Mouse (Mus musculus): ENCODE measurements around the gene Il20ra. TPM values are rescaled to one million over a fixed set of nuclear protein-coding genes. Genes with fewer than 3 reads are reported as not detected.

Gene Il20ra
- polyA plus RNA-seq (2016; fragmentation: Nextera tagmentation; extraction: Ambion mirVana) = 0.06 and 0.12 TPM in 2 replicates

GRCm38 (mm10) chr10:19712421-19712836 lies at the start of gene Il20ra:
Gene Il20ra (plus strand): TSS chr10:19712570.
- DNase-seq (ENCODE audit: low spot score) = peak; percentile 55
- Histone ChIP-seq H3K4me3 (peak within 1 kb of the TSS; percentile 61), H3K27ac (replicated peaks) (peak within 1 kb of the TSS; percentile 38; the same call in 1 of the 2 replicates), H3K9me3 (replicated peaks) (no peaks in the 10 kb centered on the region), H3K4me1 (peaks cover 10% of the 10 kb centered on the region), H3K36me3 (no peaks in the 10 kb centered on the region), H3K27me3 (ENCODE audit: low read depth, poor library complexity, severe bottlenecking) (peaks cover 49% of the 10 kb centered on the region)
- WGBS = 2% methylated on average over 29 of the region's 29 CpGs

- H3K27me3 ChIP-seq (ENCODE audit: low read depth, poor library complexity, severe bottlenecking) = no peaks in the 10 kb centered on the region
- H3K36me3 ChIP-seq = no peaks in the 10 kb centered on the region
- WGBS = 88% methylated on average over 5 of the region's 5 CpGs
- H3K4me3 ChIP-seq = no peak overlapping the region
- no peaks in the 10 kb centered on the region for H3K4me1 ChIP-seq
- H3K27ac ChIP-seq (replicated peaks) = no peak overlapping the region
- no peaks in the 10 kb centered on the region for H3K9me3 ChIP-seq (replicated peaks)
- DNase-seq (ENCODE audit: low spot score) = no peak
Observed at GRCm38 (mm10) chr10:19668973-19669372, 43.4 kb upstream of the Il20ra start.

GRCm38 (mm10) chr10:19672015-19672414 lies 40.4 kb upstream of the Il20ra start:
- Histone ChIP-seq H3K36me3 (no peaks in the 10 kb centered on the region), H3K27me3 (ENCODE audit: low read depth, poor library complexity, severe bottlenecking) (no peaks in the 10 kb centered on the region), H3K4me1 (no peaks in the 10 kb centered on the region), H3K9me3 (replicated peaks) (no peaks in the 10 kb centered on the region), H3K4me3 (no peak overlapping the region), H3K27ac (replicated peaks) (no peak overlapping the region)
- DNase-seq (ENCODE audit: low spot score) = no peak

- 88% methylated on average over 1 of the region's 1 CpGs for WGBS
- Histone ChIP-seq H3K9me3 (replicated peaks) (no peaks in the 10 kb centered on the region), H3K4me3 (no peak overlapping the region), H3K27me3 (ENCODE audit: low read depth, poor library complexity, severe bottlenecking) (no peaks in the 10 kb centered on the region), H3K27ac (replicated peaks) (no peak overlapping the region), H3K4me1 (no peaks in the 10 kb centered on the region), H3K36me3 (no peaks in the 10 kb centered on the region)
- no peak for DNase-seq (ENCODE audit: low spot score)
Observed at GRCm38 (mm10) chr10:19673146-19673545, 39.2 kb upstream of the Il20ra start.

GRCm38 (mm10) chr10:19687686-19688085 lies 24.7 kb upstream of the Il20ra start:
- no peak for DNase-seq (ENCODE audit: low spot score)
- H3K4me3 ChIP-seq = no peak overlapping the region
- no peaks in the 10 kb centered on the region for H3K27me3 ChIP-seq (ENCODE audit: low read depth, poor library complexity, severe bottlenecking)
- H3K36me3 ChIP-seq = no peaks in the 10 kb centered on the region
- no peaks in the 10 kb centered on the region for H3K4me1 ChIP-seq
- 79% methylated on average over 3 of the region's 3 CpGs for WGBS
- no peak overlapping the region for H3K27ac ChIP-seq (replicated peaks)
- H3K9me3 ChIP-seq (replicated peaks) = no peaks in the 10 kb centered on the region

- 82% methylated on average over 3 of the region's 3 CpGs for WGBS
- H3K27me3 ChIP-seq (ENCODE audit: low read depth, poor library complexity, severe bottlenecking) = no peaks in the 10 kb centered on the region
- H3K9me3 ChIP-seq (replicated peaks) = no peaks in the 10 kb centered on the region
- DNase-seq (ENCODE audit: low spot score) = no peak
- H3K4me1 ChIP-seq = no peaks in the 10 kb centered on the region
- no peak overlapping the region for H3K4me3 ChIP-seq
- H3K36me3 ChIP-seq = no peaks in the 10 kb centered on the region
- no peak overlapping the region for H3K27ac ChIP-seq (replicated peaks)
Observed at GRCm38 (mm10) chr10:19691287-19691686, 21.1 kb upstream of the Il20ra start.

GRCm38 (mm10) chr10:19691771-19692170 lies 20.6 kb upstream of the Il20ra start:
- H3K27me3 ChIP-seq (ENCODE audit: low read depth, poor library complexity, severe bottlenecking) = no peaks in the 10 kb centered on the region
- 84% methylated on average over 13 of the region's 13 CpGs for WGBS
- no peaks in the 10 kb centered on the region for H3K36me3 ChIP-seq
- no peak overlapping the region for H3K27ac ChIP-seq (replicated peaks)
- no peaks in the 10 kb centered on the region for H3K4me1 ChIP-seq
- H3K9me3 ChIP-seq (replicated peaks) = no peaks in the 10 kb centered on the region
- DNase-seq (ENCODE audit: low spot score) = no peak
- H3K4me3 ChIP-seq = no peak overlapping the region

- H3K4me1 ChIP-seq = no peaks in the 10 kb centered on the region
- H3K27ac ChIP-seq (replicated peaks) = no peak overlapping the region
- no peaks in the 10 kb centered on the region for H3K27me3 ChIP-seq (ENCODE audit: low read depth, poor library complexity, severe bottlenecking)
- DNase-seq (ENCODE audit: low spot score) = no peak
- H3K9me3 ChIP-seq (replicated peaks) = no peaks in the 10 kb centered on the region
- 91% methylated on average over 7 of the region's 7 CpGs for WGBS
- no peaks in the 10 kb centered on the region for H3K36me3 ChIP-seq
- no peak overlapping the region for H3K4me3 ChIP-seq
Observed at GRCm38 (mm10) chr10:19692332-19692731, 20.0 kb upstream of the Il20ra start.

GRCm38 (mm10) chr10:19692988-19693387 lies 19.4 kb upstream of the Il20ra start:
- Histone ChIP-seq H3K4me3 (no peak overlapping the region), H3K36me3 (no peaks in the 10 kb centered on the region), H3K27ac (replicated peaks) (no peak overlapping the region), H3K27me3 (ENCODE audit: low read depth, poor library complexity, severe bottlenecking) (no peaks in the 10 kb centered on the region), H3K4me1 (no peaks in the 10 kb centered on the region), H3K9me3 (replicated peaks) (no peaks in the 10 kb centered on the region)
- DNase-seq (ENCODE audit: low spot score) = peak; percentile 20
- WGBS = 67% methylated on average over 8 of the region's 8 CpGs

GRCm38 (mm10) chr10:19693629-19694028 lies 18.7 kb upstream of the Il20ra start:
- H3K27ac ChIP-seq (replicated peaks) = no peak overlapping the region
- WGBS = 63% methylated on average over 2 of the region's 2 CpGs
- H3K4me3 ChIP-seq = no peak overlapping the region
- no peak for DNase-seq (ENCODE audit: low spot score)
- H3K36me3 ChIP-seq = no peaks in the 10 kb centered on the region
- H3K4me1 ChIP-seq = no peaks in the 10 kb centered on the region
- no peaks in the 10 kb centered on the region for H3K27me3 ChIP-seq (ENCODE audit: low read depth, poor library complexity, severe bottlenecking)
- no peaks in the 10 kb centered on the region for H3K9me3 ChIP-seq (replicated peaks)

GRCm38 (mm10) chr10:19699331-19699730 lies 13.0 kb upstream of the Il20ra start:
- Histone ChIP-seq H3K27ac (replicated peaks) (no peak overlapping the region), H3K4me3 (no peak overlapping the region), H3K36me3 (no peaks in the 10 kb centered on the region), H3K9me3 (replicated peaks) (no peaks in the 10 kb centered on the region), H3K27me3 (ENCODE audit: low read depth, poor library complexity, severe bottlenecking) (no peaks in the 10 kb centered on the region), H3K4me1 (0 out of 2 replicates have a peak, but pooled peaks cover under 1% of the 10 kb centered on the region)
- no peak for DNase-seq (ENCODE audit: low spot score)
- 73% methylated on average over 1 of the region's 1 CpGs for WGBS

- Histone ChIP-seq H3K27ac (replicated peaks) (no peak overlapping the region), H3K4me1 (0 out of 2 replicates have a peak, but pooled peaks cover 3% of the 10 kb centered on the region), H3K27me3 (ENCODE audit: low read depth, poor library complexity, severe bottlenecking) (no peaks in the 10 kb centered on the region), H3K4me3 (no peak overlapping the region), H3K36me3 (no peaks in the 10 kb centered on the region), H3K9me3 (replicated peaks) (no peaks in the 10 kb centered on the region)
- 56% methylated on average over 8 of the region's 8 CpGs for WGBS
- no peak for DNase-seq (ENCODE audit: low spot score)
Observed at GRCm38 (mm10) chr10:19704445-19704844, 7.9 kb upstream of the Il20ra start.

GRCm38 (mm10) chr10:19707768-19708167 lies 4.6 kb upstream of the Il20ra start:
- Histone ChIP-seq H3K27me3 (ENCODE audit: low read depth, poor library complexity, severe bottlenecking) (peaks cover 25% of the 10 kb centered on the region), H3K36me3 (no peaks in the 10 kb centered on the region), H3K4me1 (peaks cover 11% of the 10 kb centered on the region), H3K27ac (replicated peaks) (no peak overlapping the region), H3K4me3 (no peak overlapping the region), H3K9me3 (replicated peaks) (no peaks in the 10 kb centered on the region)
- no peak for DNase-seq (ENCODE audit: low spot score)
- WGBS = 68% methylated on average over 12 of the region's 12 CpGs
